Mouse (Mus musculus): ENCODE measurements at regions not wholly inside any gene's neighbourhood (a gene's known extent, or its start where the extent isn't known, plus 50 kb on each side); places are given as distances from the start of the nearest gene placed in this dataset.

DNA sequence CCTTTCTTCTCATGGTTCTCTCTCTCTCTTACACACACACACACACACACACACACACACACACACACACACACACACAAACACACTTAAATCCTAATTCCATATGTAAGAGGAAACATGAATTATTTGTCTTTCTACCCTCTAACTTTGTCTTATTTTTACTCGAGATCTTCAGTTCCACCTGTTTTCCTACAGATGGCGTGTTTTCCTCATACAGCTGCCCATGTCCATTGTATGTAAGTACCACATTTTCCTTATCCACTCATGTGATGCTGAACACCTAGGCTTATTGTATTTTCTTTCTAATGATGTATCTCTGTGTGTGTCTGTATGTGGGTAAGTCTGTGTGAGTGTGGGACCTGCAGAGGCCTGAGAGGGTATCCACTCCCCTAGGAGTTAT, 212.2 kb upstream of the Unc93a2 start:
- WGBS (ENCODE audit: insufficient replicate concordance), result 45% methylated on average over 2 of the region's 2 CpGs
- ATAC-seq, result no peak
- Histone ChIP-seq H3K9ac (replicated peaks) (no peak overlapping the region), H3K4me2 (ENCODE audit: low read depth, low read length) (no peak overlapping the region), H3K4me3 (ENCODE audit: low read depth, low read length) (no peak overlapping the region), H3K27ac (ENCODE audit: low read depth) (no peak overlapping the region), H3K9me3 (ENCODE audit: low read length) (no peaks in the 10 kb centered on the region), H3K36me3 (replicated peaks; ENCODE audit: insufficient read depth, low read length) (no peaks in the 10 kb centered on the region), H3K27me3 (ENCODE audit: insufficient read depth, low read length) (no peaks in the 10 kb centered on the region), H3K4me1 (ENCODE audit: insufficient read depth) (no peaks in the 10 kb centered on the region)
- DNase-seq, result no peak
- TF ChIP-seq EP300 (IDR thresholded peaks at IDR 0.05; ENCODE audit: low read depth) (no peak), CTCF (IDR thresholded peaks at IDR 0.05; ENCODE audit: low read depth) (no peak)

- H3K9me3 ChIP-seq (ENCODE audit: low read length), result no peaks in the 10 kb centered on the region
- no peak for DNase-seq
- 54% methylated on average over 3 of the region's 3 CpGs for WGBS (ENCODE audit: insufficient replicate concordance)
- no peak overlapping the region for H3K9ac ChIP-seq (replicated peaks)
- no peak overlapping the region for H3K4me3 ChIP-seq (ENCODE audit: low read depth, low read length)
- no peak for ATAC-seq
- H3K27ac ChIP-seq (ENCODE audit: low read depth), result no peak overlapping the region
- no peaks in the 10 kb centered on the region for H3K4me1 ChIP-seq (ENCODE audit: insufficient read depth)
- TF ChIP-seq EP300 (IDR thresholded peaks at IDR 0.05; ENCODE audit: low read depth) (no peak), CTCF (IDR thresholded peaks at IDR 0.05; ENCODE audit: low read depth) (no peak)
- no peaks in the 10 kb centered on the region for H3K27me3 ChIP-seq (ENCODE audit: insufficient read depth, low read length)
- no peaks in the 10 kb centered on the region for H3K36me3 ChIP-seq (replicated peaks; ENCODE audit: insufficient read depth, low read length)
- no peak overlapping the region for H3K4me2 ChIP-seq (ENCODE audit: low read depth, low read length)
Observed at GRCm38 (mm10) chr17:7594801-7595200, 209.5 kb upstream of the Unc93a2 start.

GRCm38 (mm10) chr17:7592491-7592890, 207.2 kb upstream of the Unc93a2 start:
- H3K4me2 ChIP-seq (ENCODE audit: low read depth, low read length), result no peak overlapping the region
- H3K27ac ChIP-seq (ENCODE audit: low read depth), result no peak overlapping the region
- ATAC-seq (no peak), DNase-seq (no peak)
- no peak for TF ChIP-seq CTCF (IDR thresholded peaks at IDR 0.05; ENCODE audit: low read depth)
- no peak for TF ChIP-seq EP300 (IDR thresholded peaks at IDR 0.05; ENCODE audit: low read depth)
- no peaks in the 10 kb centered on the region for H3K36me3 ChIP-seq (replicated peaks; ENCODE audit: insufficient read depth, low read length)
- H3K4me3 ChIP-seq (ENCODE audit: low read depth, low read length), result no peak overlapping the region
- no peak overlapping the region for H3K9ac ChIP-seq (replicated peaks)
- H3K27me3 ChIP-seq (ENCODE audit: insufficient read depth, low read length), result no peaks in the 10 kb centered on the region
- 71% methylated on average over 4 of the region's 4 CpGs for WGBS (ENCODE audit: insufficient replicate concordance)
- no peaks in the 10 kb centered on the region for H3K4me1 ChIP-seq (ENCODE audit: insufficient read depth)
- H3K9me3 ChIP-seq (ENCODE audit: low read length), result no peaks in the 10 kb centered on the region

DNA sequence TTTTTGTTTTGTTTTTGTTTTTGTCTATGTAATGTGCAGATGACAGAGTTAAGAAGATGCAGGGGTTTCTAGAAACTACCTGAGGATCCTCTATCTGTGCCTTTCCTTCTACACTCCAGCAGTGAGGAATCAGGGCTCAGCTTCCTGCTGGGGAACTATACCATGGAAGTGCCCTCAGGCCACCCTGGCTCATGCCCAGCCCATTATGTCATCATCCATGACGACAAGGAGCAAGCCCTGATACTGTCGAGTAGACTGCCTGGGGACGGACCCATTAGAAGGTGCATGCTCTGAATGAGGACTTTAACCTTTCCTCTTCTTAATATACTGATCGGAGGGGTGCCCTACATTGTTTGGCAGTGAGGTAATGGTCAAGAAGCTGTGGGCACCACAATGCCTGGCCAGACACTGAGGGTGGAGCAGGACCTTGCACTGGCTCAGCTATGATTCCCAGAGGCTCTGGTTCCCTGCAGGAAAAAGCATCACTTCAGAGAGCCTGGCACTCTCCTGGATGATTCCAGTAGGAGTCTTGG, 197.7 kb upstream of the Unc93a2 start:
- Histone ChIP-seq H3K27me3 (ENCODE audit: insufficient read depth, low read length) (no peaks in the 10 kb centered on the region), H3K4me3 (ENCODE audit: low read depth, low read length) (no peak overlapping the region), H3K36me3 (replicated peaks; ENCODE audit: insufficient read depth, low read length) (no peaks in the 10 kb centered on the region), H3K9ac (replicated peaks) (no peak overlapping the region), H3K4me1 (ENCODE audit: insufficient read depth) (no peaks in the 10 kb centered on the region), H3K9me3 (ENCODE audit: low read length) (no peaks in the 10 kb centered on the region), H3K4me2 (ENCODE audit: low read depth, low read length) (no peak overlapping the region), H3K27ac (ENCODE audit: low read depth) (no peak overlapping the region)
- DNase-seq, result no peak
- ATAC-seq, result no peak
- TF ChIP-seq EP300 (IDR thresholded peaks at IDR 0.05; ENCODE audit: low read depth), result no peak
- TF ChIP-seq CTCF (IDR thresholded peaks at IDR 0.05; ENCODE audit: low read depth), result no peak
- WGBS (ENCODE audit: insufficient replicate concordance), result 76% methylated on average over 4 of the region's 4 CpGs

GRCm38 (mm10) chr17:7579031-7579430, 193.8 kb upstream of the Unc93a2 start:
- DNase-seq (no peak), ATAC-seq (no peak)
- TF ChIP-seq EP300 (IDR thresholded peaks at IDR 0.05; ENCODE audit: low read depth) (no peak), CTCF (IDR thresholded peaks at IDR 0.05; ENCODE audit: low read depth) (no peak)
- H3K36me3 ChIP-seq (replicated peaks; ENCODE audit: insufficient read depth, low read length), result no peaks in the 10 kb centered on the region
- no peaks in the 10 kb centered on the region for H3K4me1 ChIP-seq (ENCODE audit: insufficient read depth)
- H3K27me3 ChIP-seq (ENCODE audit: insufficient read depth, low read length), result no peaks in the 10 kb centered on the region
- no peaks in the 10 kb centered on the region for H3K9me3 ChIP-seq (ENCODE audit: low read length)
- WGBS (ENCODE audit: insufficient replicate concordance), result 67% methylated on average over 4 of the region's 4 CpGs
- no peak overlapping the region for H3K4me3 ChIP-seq (ENCODE audit: low read depth, low read length)
- no peak overlapping the region for H3K27ac ChIP-seq (ENCODE audit: low read depth)
- H3K9ac ChIP-seq (replicated peaks), result no peak overlapping the region
- no peak overlapping the region for H3K4me2 ChIP-seq (ENCODE audit: low read depth, low read length)

GRCm38 (mm10) chr17:7578003-7578402, 192.7 kb upstream of the Unc93a2 start:
- DNase-seq (no peak), ATAC-seq (no peak)
- TF ChIP-seq EP300 (IDR thresholded peaks at IDR 0.05; ENCODE audit: low read depth) (no peak), CTCF (IDR thresholded peaks at IDR 0.05; ENCODE audit: low read depth) (no peak)
- Histone ChIP-seq H3K9me3 (ENCODE audit: low read length) (no peaks in the 10 kb centered on the region), H3K27me3 (ENCODE audit: insufficient read depth, low read length) (no peaks in the 10 kb centered on the region), H3K27ac (ENCODE audit: low read depth) (no peak overlapping the region), H3K36me3 (replicated peaks; ENCODE audit: insufficient read depth, low read length) (no peaks in the 10 kb centered on the region), H3K9ac (replicated peaks) (no peak overlapping the region), H3K4me1 (ENCODE audit: insufficient read depth) (no peaks in the 10 kb centered on the region), H3K4me3 (ENCODE audit: low read depth, low read length) (no peak overlapping the region), H3K4me2 (ENCODE audit: low read depth, low read length) (no peak overlapping the region)
- 68% methylated on average over 8 of the region's 8 CpGs for WGBS (ENCODE audit: insufficient replicate concordance)

DNA sequence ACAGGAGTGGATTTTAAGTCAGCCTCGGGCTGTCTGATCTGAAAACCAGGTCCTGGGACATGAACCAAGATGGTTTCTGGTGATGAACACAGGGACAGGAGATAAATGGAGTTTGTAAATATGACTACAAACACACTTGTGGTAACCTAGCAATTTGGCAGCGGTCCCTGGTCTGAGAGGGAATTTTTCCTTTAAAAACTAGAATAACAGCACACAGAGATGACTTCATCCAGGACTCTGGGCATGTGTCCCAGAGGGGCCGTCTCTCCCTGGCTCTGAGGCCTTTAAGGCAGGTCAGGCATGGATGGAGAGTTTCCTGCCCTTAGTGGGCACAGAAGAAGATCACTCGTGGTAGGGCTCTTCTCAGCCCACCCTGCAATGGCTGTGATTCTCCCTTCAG, 192.0 kb upstream of the Unc93a2 start:
- no peaks in the 10 kb centered on the region for H3K36me3 ChIP-seq (replicated peaks; ENCODE audit: insufficient read depth, low read length)
- ATAC-seq (no peak), DNase-seq (no peak)
- H3K9me3 ChIP-seq (ENCODE audit: low read length), result no peaks in the 10 kb centered on the region
- no peak overlapping the region for H3K4me3 ChIP-seq (ENCODE audit: low read depth, low read length)
- TF ChIP-seq CTCF (IDR thresholded peaks at IDR 0.05; ENCODE audit: low read depth) (no peak), EP300 (IDR thresholded peaks at IDR 0.05; ENCODE audit: low read depth) (no peak)
- H3K9ac ChIP-seq (replicated peaks), result no peak overlapping the region
- WGBS (ENCODE audit: insufficient replicate concordance), result 56% methylated on average over 4 of the region's 4 CpGs
- no peak overlapping the region for H3K4me2 ChIP-seq (ENCODE audit: low read depth, low read length)
- no peak overlapping the region for H3K27ac ChIP-seq (ENCODE audit: low read depth)
- no peaks in the 10 kb centered on the region for H3K4me1 ChIP-seq (ENCODE audit: insufficient read depth)
- H3K27me3 ChIP-seq (ENCODE audit: insufficient read depth, low read length), result no peaks in the 10 kb centered on the region

Data from liver, postnatal 0 days (tissue).